Mouse (Mus musculus) retina, adult 2 months (tissue): ENCODE results near the gene Melk.

Experiments used
- DNase-seq: peaks from one replicate; pipeline ENCODE4 v3.0.0-alpha.2; 2012; ENCODE audit warnings: low read depth, low spot score

Gene Melk

DNA sequence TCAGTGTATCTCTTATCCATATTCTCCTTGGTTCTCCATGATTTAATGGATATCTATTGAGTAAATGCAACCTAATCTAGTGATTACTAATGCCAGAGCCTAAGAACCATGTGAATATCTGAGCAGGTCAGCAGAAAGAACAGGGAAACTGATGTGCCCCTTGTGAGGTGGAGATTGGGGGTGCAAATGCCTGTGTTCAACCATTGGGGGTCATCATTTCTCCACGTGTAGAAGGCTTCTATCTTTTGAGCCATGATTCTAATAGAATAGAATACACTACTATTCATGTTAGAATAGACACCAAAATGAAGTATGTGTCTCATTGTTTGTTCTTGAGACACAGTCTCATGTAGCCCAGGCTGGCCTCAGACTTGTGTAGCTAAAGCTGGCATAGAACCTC, 27.3 kb downstream of the Melk start:
- no peak for DNase-seq

- no peak for DNase-seq
Observed at GRCm38 (mm10) chr4:44335006-44335405, 34.3 kb downstream of the Melk start.

GRCm38 (mm10) chr4:44361670-44362069, 61.0 kb downstream of the Melk start:
- no peak for DNase-seq

DNA sequence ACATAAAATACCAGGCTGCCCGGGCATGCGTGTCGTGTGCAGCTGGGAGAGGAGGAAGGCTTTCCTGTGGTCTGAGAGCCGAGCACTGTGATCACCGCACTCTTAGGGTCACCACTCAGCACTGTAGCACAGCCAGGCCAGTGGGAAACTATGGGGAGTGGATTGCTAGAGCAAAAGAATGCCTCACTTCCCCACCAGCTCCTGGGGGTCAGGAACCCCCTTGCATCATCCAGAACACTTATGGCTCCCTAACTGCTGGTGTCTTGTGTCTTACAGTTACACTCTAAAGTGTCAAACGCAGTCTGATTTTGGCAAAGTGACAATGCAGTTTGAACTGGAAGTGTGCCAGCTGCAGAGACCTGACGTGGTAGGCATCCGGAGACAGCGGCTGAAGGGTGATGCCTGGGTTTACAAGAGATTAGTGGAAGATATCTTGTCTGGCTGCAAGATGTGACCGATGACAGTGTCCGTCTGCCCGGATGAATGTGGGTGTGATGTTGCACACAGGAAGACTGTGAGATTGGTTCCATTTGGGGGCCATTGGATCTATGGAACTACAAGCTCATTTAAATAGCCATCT, 62.8 kb downstream of the Melk start:
- no peak for DNase-seq

- no peak for DNase-seq
Observed at GRCm38 (mm10) chr4:44392231-44393216, 91.8 kb downstream of the Melk start.

GRCm38 (mm10) chr4:44402607-44403006, 101.9 kb downstream of the Melk start:
- no peak for DNase-seq

DNA sequence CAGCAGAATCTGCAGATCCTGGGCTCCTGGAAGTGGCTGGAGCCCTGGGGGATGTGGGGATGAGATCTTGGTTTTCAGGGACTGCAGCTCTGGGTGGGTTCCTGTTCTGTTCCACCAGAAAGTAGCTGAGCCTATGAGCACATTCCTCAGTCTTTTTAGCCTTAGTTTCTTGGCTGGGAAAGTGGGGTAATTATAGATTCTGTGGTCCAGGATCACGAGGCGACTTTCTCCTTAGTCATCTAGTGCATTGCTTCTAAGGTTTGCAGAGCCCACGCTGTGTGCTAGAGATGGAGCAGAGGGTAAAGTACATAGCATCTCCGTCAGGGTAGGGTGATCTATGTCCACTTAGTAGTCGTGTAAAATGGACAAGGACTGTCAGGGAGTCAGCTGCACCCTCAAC, 103.8 kb downstream of the Melk start:
- DNase-seq, result no peak
